9 mouse cellular contexts compared by ENCODE assay signal in genomic region chr2:172378332-172378731, GRCm38 (mm10). TPM values are rescaled to one million over a fixed set of nuclear protein-coding genes. Genes with fewer than 3 reads are reported as not detected.
DNase-seq lines count a peak whose midpoint lies in the region; TF ChIP-seq lines count a peak whose summit lies in the region.
"Had no signal": no experiment of that assay in that cellular context is flagged by ENCODE, and none has a peak within 500 bp of the region (broad histone marks: within the 10 kb centered on the region; RNA-seq: fewer than 3 reads in every experiment).

No protein-coding gene starts in this region.

- DNase-seq in cerebellum, postnatal 10 days, result peak; percentile 47 to 54
- no peak for DNase-seq in cerebellum, adult 18-20 months
- DNase-seq in ovary, postnatal 14 days (ENCODE audit: low spot score), result peak; percentile 21
- DNase-seq in ovary, adult 18-20 months (ENCODE audit: low spot score), result no peak
- DNase-seq in lung, adult 18-20 months, result peak; percentile 25 to 38
- DNase-seq in right cerebral cortex, postnatal 4 days, result peak; percentile 26
- DNase-seq in gastrocnemius, adult 8-10 months (ENCODE audit: low spot score in 2 of 2), result no peak

- H3K4me3 ChIP-seq in embryonic fibroblast, embryonic 13.5 days (ENCODE audit: insufficient read depth, low read length), result no peak overlapping the region

- no peaks in the 10 kb centered on the region for H3K4me1 ChIP-seq in embryonic fibroblast, embryonic 13.5 days (ENCODE audit: control insufficient read depth, insufficient read depth, low read length)

- H3K27ac ChIP-seq in embryonic fibroblast, embryonic 13.5 days (ENCODE audit: insufficient read depth, low read length), result no peak overlapping the region

- TF ChIP-seq CTCF in embryonic fibroblast, embryonic 13.5 days (IDR thresholded peaks at IDR 0.05; ENCODE audit: borderline replicate concordance, insufficient read depth, low read length), result peak; percentile 76; the same call in 1 of the 2 replicates

- TF ChIP-seq POLR2A in embryonic fibroblast, embryonic 13.5 days (IDR thresholded peaks at IDR 0.05; ENCODE audit: low read depth, low read length), result no peak

RNA-seq across cellular contexts. Expression of gene Cstf1, which starts 7.9 kb away (rescaled TPM):
- polyA plus RNA-seq in embryonic fibroblast, embryonic 13.5 days (2011; ENCODE audit: insufficient read length, low read depth, missing spikeins), result 30.4 and 30.9 TPM in 2 replicates
- total RNA-seq in gastrocnemius, adult 8-10 months (2022), result 10 to 100 TPM; 16.6 to 20.2 (median 19.3) TPM

RNA-seq across cellular contexts. Expression of gene Aurka, which starts 8.0 kb away (rescaled TPM):
- polyA plus RNA-seq in embryonic fibroblast, embryonic 13.5 days (2011; ENCODE audit: insufficient read length, low read depth, missing spikeins), result 28.9 and 35.5 TPM in 2 replicates
- total RNA-seq in gastrocnemius, adult 8-10 months (2022), result 10 to 100 TPM in 2 of 4 experiments, 1 to 10 TPM in 2; 6.3 to 16.2 (median 11.4) TPM

RNA-seq across cellular contexts. Expression of gene Cass4, which starts 15.3 kb away (rescaled TPM):
- polyA plus RNA-seq in embryonic fibroblast, embryonic 13.5 days (2011; ENCODE audit: insufficient read length, low read depth, missing spikeins), result 1.3 and 1.8 TPM in 2 replicates
- under 1 TPM; 0.10 to 0.40 (median 0.21) TPM for total RNA-seq in gastrocnemius, adult 8-10 months (2022)
- polyA plus RNA-seq: Patski had no signal

RNA-seq across cellular contexts. Expression of gene Fam210b, which starts 33.0 kb away (rescaled TPM):
- polyA plus RNA-seq in embryonic fibroblast, embryonic 13.5 days (2011; ENCODE audit: insufficient read length, low read depth, missing spikeins), result 10.6 and 11.8 TPM in 2 replicates
- 1 to 10 TPM; 5.4 to 6.8 (median 6.1) TPM for total RNA-seq in gastrocnemius, adult 8-10 months (2022)

Comparison
In these comparisons a context has a peak if more than half of its experiments do, and no peak if none do; other contexts are left out.
1. DNase-seq: peak in cerebellum, postnatal 10 days (2 of 2), ovary, postnatal 14 days (single experiment), lung, adult 18-20 months (2 of 2) and right cerebral cortex, postnatal 4 days (single experiment); none in cerebellum, adult 18-20 months (0 of 2), ovary, adult 18-20 months (single experiment) and gastrocnemius, adult 8-10 months (0 of 2).